Mouse (Mus musculus): ENCODE results near the gene Tcp11l2.

Tcp11l2 gene

GRCm38 (mm10) chr10:84654029-84654428 lies 77.6 kb downstream of the Tcp11l2 start:
- DNase-seq (ENCODE audit: low read depth, low spot score): no peak

DNA sequence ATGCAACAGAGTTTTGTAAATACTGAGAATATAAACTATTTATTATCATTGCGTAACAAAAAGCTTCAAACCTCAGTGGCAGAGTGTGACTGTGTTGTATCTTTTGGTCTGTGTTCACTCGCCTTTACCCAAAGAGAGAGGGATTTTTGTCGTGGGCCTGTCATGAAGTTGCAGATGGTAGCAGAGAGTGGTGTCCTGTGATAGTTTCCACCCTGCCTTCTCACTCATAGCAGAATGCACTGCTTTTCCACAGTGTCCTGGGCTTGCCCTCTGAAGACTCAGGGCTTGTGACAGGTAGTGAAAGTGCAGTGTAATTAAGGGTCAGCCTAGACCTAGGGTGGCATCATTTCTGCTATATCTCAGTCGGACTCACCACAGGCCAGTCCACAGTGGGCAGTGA lies 78.3 kb downstream of the Tcp11l2 start:
- DNase-seq (ENCODE audit: low read depth, low spot score): no peak

- DNase-seq (ENCODE audit: low read depth, low spot score): no peak
These were observed 80.2 kb downstream of the Tcp11l2 start for GRCm38 (mm10) chr10:84656618-84657017.

DNA sequence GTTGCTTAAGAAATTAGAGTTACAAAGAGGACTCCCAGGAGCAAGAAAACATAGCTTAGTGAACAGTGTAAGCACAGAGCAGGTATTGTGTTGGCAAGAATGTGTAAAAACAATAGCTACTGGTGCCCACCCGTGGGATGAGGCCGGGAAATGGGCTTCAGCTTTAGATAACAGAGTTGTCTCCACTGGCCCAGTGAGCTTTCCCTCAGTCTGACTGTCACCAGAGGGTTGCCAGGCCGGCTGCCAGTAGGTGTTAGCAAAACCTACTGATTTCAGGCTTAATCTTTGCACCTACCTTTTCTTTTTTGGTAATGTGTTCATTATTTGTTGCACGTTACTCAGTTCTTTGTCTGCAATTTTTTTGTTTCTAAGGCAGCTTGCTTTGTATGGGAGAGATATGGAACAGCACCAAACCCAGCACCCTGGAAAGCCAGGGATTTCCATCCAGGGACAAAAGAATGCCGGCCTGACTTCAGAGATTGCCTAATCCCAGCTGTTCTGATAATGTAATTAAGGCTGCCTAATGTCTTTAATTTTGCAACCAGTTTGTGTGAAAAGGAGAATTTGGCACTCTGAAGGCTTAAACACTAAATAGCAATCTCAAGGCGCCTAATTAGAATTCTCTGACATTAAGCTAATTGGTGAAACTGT lies 81.1 kb downstream of the Tcp11l2 start:
- DNase-seq (ENCODE audit: low read depth, low spot score): no peak

- no peak for DNase-seq (ENCODE audit: low read depth, low spot score)
These were observed 81.8 kb downstream of the Tcp11l2 start for GRCm38 (mm10) chr10:84658088-84658848.

DNA sequence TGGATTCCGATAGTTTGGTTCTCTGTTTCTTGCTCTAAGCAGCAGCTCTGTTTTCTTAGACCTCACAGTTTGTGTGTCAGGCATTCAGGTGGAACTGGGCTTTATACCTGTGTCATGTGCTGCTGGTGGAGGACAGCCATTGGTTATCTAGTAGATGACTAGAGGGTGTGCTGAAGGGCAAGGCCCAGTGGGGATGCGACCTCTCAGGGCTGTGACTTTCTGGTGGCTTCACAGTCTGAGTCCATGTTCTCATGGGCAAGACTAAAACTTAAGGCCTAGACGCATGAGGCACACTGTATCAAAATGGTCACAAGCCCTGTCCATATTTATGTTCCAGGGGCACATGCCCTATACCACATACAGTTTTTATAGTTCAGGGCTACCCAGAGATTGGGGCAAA lies 82.9 kb downstream of the Tcp11l2 start:
- DNase-seq (ENCODE audit: low read depth, low spot score): no peak

GRCm38 (mm10) chr10:84662138-84662537 lies 85.7 kb downstream of the Tcp11l2 start:
- DNase-seq (ENCODE audit: low read depth, low spot score): no peak
